Mouse (Mus musculus) E14TG2a.4 (cell line): ENCODE measurements around the gene Gpr155.

Source experiments
- CTCF ChIP-seq: conservative IDR thresholded peaks from 2 replicates; pipeline ENCODE4 v1.5.1; 2014; ENCODE audit warnings: low read length
- NANOG ChIP-seq: IDR thresholded peaks from 2 replicates; pipeline ENCODE4 v1.6.1; 2014; ENCODE audit warnings: borderline replicate concordance, low read length, mixed read lengths
- POU5F1 ChIP-seq: IDR thresholded peaks from 2 replicates; pipeline ENCODE4 v1.6.1; 2014; ENCODE audit warnings: low read length, borderline replicate concordance

DNA sequence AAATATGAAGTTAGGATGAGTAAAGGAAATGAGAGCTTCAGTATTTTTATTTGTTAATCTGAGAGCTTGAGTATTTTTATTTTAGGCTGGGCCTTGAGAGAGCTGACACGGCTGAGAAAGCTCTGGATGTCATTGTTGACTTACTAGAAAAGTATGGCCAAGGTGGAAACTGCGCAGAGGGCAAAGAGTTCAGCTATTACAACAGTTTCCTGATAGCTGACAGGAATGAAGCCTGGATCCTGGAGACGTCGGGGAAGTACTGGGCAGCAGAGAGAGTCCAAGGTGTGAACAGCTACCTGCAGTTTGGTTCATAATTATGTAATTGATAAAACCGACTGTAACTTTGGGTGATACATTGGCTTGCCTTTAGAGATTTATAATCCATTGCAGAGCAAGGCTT, 67.2 kb downstream of the Gpr155 start:
- TF ChIP-seq CTCF (no peak), NANOG (no peak), POU5F1 (no peak)
